13 mouse cellular contexts compared by ENCODE assay signal in the genomic region with DNA sequence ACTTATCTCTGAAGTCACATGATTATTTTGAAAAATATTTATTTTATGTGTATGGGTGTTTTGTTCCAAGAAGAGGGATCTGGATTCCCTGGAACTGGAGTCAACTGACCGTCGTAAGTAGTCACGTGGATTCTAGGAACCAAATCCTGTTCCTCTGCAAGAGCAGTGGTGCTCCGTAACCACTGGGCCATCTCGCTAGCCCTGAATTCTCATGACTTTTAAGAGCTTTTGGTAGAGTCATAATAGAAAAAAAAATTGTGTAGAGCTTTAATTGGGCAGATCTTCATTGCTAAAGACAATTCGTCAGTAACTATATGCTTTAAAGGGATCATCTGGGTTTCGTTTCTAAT.
"Had no signal": no experiment of that assay in that cellular context is flagged by ENCODE, and none has a peak within 500 bp of the region (broad histone marks: within the 10 kb centered on the region; RNA-seq: fewer than 3 reads in every experiment).

No protein-coding gene starts in this region.

- H3K27ac ChIP-seq: kidney, postnatal 0 days; limb, embryonic 12.5 days; limb, embryonic 15.5 days; midbrain, embryonic 10.5 days; midbrain, embryonic 13.5 days had no signal

- H3K27me3 ChIP-seq: limb, embryonic 12.5 days; limb, embryonic 15.5 days; liver, embryonic 15.5 days had no signal

- H3K4me2 ChIP-seq: midbrain, embryonic 13.5 days had no signal

- H3K36me3 ChIP-seq: limb, embryonic 12.5 days; limb, embryonic 15.5 days; liver, embryonic 15.5 days; midbrain, embryonic 10.5 days; midbrain, embryonic 13.5 days had no signal

- ATAC-seq: midbrain, embryonic 13.5 days; midbrain, embryonic 16.5 days had no signal

- DNase-seq: left cerebral cortex, postnatal 4 days; lung, adult 2 months; lung, postnatal 14 days; lung, postnatal 4 days; thymus, adult 2 months; thymus, postnatal 25 days had no signal

- H3K4me3 ChIP-seq: limb, embryonic 12.5 days; limb, embryonic 15.5 days; midbrain, embryonic 13.5 days had no signal

- H3K9me3 ChIP-seq: limb, embryonic 12.5 days; limb, embryonic 15.5 days; liver, embryonic 15.5 days; midbrain, embryonic 10.5 days; midbrain, embryonic 13.5 days had no signal

- H3K9ac ChIP-seq: limb, embryonic 12.5 days; limb, embryonic 15.5 days; liver, embryonic 15.5 days; midbrain, embryonic 13.5 days had no signal
